Mouse (Mus musculus) heart, embryonic 16.5 days (tissue): ENCODE measurements around the gene Abhd6. TPM values are rescaled to one million over a fixed set of nuclear protein-coding genes. Genes with fewer than 3 reads are reported as not detected.

Experiments
- ATAC-seq: fragments of 200-750 bp; cut with Nextera tagmentation; replicated peaks from 2 replicates; pipeline ENCODE4 v1.8.0; 2017; ENCODE audit warnings: moderate number of reproducible peaks; ENCODE audit not compliant: insufficient read depth, low FRiP score; ENCODE audit errors: extremely low read depth
- H3K27ac ChIP-seq: fragments of 300-500 bp; sonication (generic); 2 replicates; pipeline ENCODE4 v1.5.1; 2014; ENCODE audit warnings: mild to moderate bottlenecking, low read length, control low read depth, moderate library complexity
- H3K27me3 ChIP-seq: fragments of 300-500 bp; sonication (generic); 2 replicates; pipeline ENCODE4 v1.6.1; 2014; ENCODE audit warnings: low read length, mixed read lengths; ENCODE audit not compliant: control insufficient read depth, insufficient read depth
- H3K36me3 ChIP-seq: fragments of 300-500 bp; sonication (generic); 2 replicates; pipeline ENCODE4 v1.6.1; 2014; ENCODE audit not compliant: control insufficient read depth, insufficient read depth
- H3K4me1 ChIP-seq: fragments of 300-500 bp; sonication (generic); 2 replicates; pipeline ENCODE4 v1.6.1; 2014; ENCODE audit warnings: low read length, mixed read lengths; ENCODE audit not compliant: control insufficient read depth, insufficient read depth
- H3K4me2 ChIP-seq: fragments of 300-500 bp; sonication (generic); 2 replicates; pipeline ENCODE4 v1.6.1; 2014; ENCODE audit warnings: low read depth, mild to moderate bottlenecking, control low read depth, low read length
- H3K4me3 ChIP-seq: fragments of 300-500 bp; sonication (generic); 2 replicates; pipeline ENCODE4 v1.5.1; 2014; ENCODE audit warnings: mild to moderate bottlenecking, control low read depth, low read length
- H3K9ac ChIP-seq: fragments of 300-500 bp; sonication (generic); 2 replicates; pipeline ENCODE4 v1.6.1; 2014; ENCODE audit warnings: low read length, control low read depth
- H3K9me3 ChIP-seq: fragments of 300-500 bp; sonication (generic); replicated peaks from 2 replicates; pipeline ENCODE4 v1.6.1; 2016; ENCODE audit warnings: low read length; ENCODE audit not compliant: control insufficient read depth
- WGBS: fragments of 180-500 bp; shearing (Covaris S2); extraction: QIAGEN DNeasy Blood & Tissue Kit; methylation state at CpG from one replicate; pipeline ENCODE4 v1.1.7; 2014; 5-methylcytosine and 5-hydroxymethylcytosine counted together
- polyA plus RNA-seq: library from polyadenylated mRNA; unstranded; fragments of >200 nt; fragmentation: Nextera tagmentation; extraction: Ambion mirVana; gene quantifications from 2 replicates; pipeline ENCODE4 v1.2.1, GENCODE M21; 2015

The Abhd6 gene
- polyA plus RNA-seq, 1 experiment from 2014 or later, result 13.1 TPM

DNA sequence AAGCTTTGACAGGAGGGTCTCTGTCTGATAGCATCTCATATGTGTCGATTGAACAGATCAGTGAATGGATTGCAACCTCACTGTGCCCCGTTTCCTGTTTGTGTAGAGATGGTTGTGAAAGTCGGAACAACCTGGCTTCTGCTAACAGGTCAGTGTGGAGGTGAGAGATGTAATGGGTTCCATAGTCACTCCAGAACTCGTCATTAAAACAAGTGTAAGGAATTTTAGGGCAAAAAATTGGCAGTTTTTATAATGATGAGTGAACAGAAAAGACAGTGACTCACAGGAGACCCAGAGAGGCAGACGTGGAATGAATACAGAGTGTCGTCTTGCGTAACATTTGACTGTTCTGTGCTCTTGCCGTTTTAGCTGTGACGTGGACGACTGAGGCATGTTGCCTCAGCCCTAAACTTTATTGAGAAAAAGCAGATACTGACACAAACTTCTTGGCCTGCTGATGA, 96.9 kb downstream of the Abhd6 start:
- peak overlapping the region; percentile 21; the same call in 1 of the 2 replicates for H3K4me3 ChIP-seq
- peak overlapping the region; percentile 48 for H3K9ac ChIP-seq

DNA sequence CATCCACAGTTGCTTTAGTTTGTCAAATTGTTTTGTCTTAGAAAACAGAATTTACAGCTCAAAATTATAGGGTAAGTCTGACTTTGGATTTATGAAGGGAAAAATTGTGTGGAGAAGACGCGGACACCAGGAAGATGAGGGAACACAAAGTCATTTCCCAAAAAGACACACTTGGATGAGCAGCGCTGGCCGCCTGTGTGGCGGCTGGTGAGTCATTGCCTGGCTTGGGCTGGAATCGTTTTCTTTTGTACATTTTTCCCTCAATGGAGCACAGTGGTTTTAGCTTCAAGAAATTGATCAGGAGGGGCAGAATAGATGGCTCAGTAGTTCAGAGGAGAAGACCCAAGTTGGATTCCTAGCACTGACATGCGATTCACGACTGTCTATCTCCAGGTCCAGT, 99.2 kb downstream of the Abhd6 start:
- Histone ChIP-seq H3K4me2 (no peak overlapping the region), H3K36me3 (0 out of 2 replicates have a peak, but pooled peaks cover 2% of the 10 kb centered on the region), H3K9ac (no peak overlapping the region), H3K4me3 (no peak overlapping the region), H3K27ac (no peak overlapping the region), H3K4me1 (peaks cover 27% of the 10 kb centered on the region), H3K27me3 (no peaks in the 10 kb centered on the region), H3K9me3 (no peaks in the 10 kb centered on the region)
- ATAC-seq, result no peak
- WGBS, result 90% methylated on average over 8 of the region's 8 CpGs

More for the DNA sequence above, 96.9 kb downstream of the Abhd6 start:
- no peaks in the 10 kb centered on the region for H3K36me3 ChIP-seq
- 58% methylated on average over 10 of the region's 10 CpGs for WGBS
- no peak overlapping the region for H3K27ac ChIP-seq
- H3K9me3 ChIP-seq, result no peaks in the 10 kb centered on the region
- H3K27me3 ChIP-seq, result no peaks in the 10 kb centered on the region
- peaks cover 27% of the 10 kb centered on the region for H3K4me1 ChIP-seq
- ATAC-seq, result no peak
- peak overlapping the region; percentile 78 for H3K4me2 ChIP-seq

DNA sequence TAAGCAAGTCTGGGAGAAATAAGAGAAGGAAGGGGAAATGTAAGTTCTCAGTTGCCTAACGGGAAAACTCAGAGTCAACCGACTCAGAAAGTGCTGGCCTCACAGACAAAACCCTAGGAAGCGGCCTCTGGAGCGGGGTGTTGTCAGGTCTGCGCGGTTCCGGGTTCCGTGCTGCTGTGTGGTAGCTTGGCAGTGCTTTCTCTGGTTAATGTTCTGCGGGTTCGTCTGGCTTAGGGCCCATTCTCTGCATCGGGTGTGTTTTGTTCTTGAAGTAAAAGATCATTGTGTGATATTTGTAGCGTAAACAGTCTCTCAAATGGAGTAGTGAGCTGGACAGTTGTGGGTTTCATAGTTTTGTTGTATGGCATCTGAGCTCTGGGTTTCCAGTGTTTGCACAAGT, 100.0 kb downstream of the Abhd6 start:
- H3K27ac ChIP-seq, result no peak overlapping the region
- H3K9me3 ChIP-seq, result no peaks in the 10 kb centered on the region
- no peaks in the 10 kb centered on the region for H3K27me3 ChIP-seq
- no peak for ATAC-seq
- no peak overlapping the region for H3K9ac ChIP-seq
- no peak overlapping the region for H3K4me3 ChIP-seq
- 79% methylated on average over 12 of the region's 12 CpGs for WGBS
- peaks cover 25% of the 10 kb centered on the region for H3K4me1 ChIP-seq
- H3K4me2 ChIP-seq, result no peak overlapping the region
- H3K36me3 ChIP-seq, result 0 out of 2 replicates have a peak, but pooled peaks cover 2% of the 10 kb centered on the region

Other genes starting within 250 kb of the Abhd6 start
- not detected in 2 replicates for gene Gm26661, start 211.3 kb upstream of the Abhd6 start, polyA plus RNA-seq
- 9.2 and 14.4 TPM in 2 replicates for gene Flnb, start 184.9 kb upstream of the Abhd6 start, polyA plus RNA-seq
- gene Gm45521, start 45.6 kb upstream of the Abhd6 start, polyA plus RNA-seq, result not detected in 2 replicates
- 0.62 and 1.1 TPM in 2 replicates for gene Dnase1l3, start 8.3 kb upstream of the Abhd6 start, polyA plus RNA-seq
- 39.7 and 47.7 TPM in 2 replicates for gene Rpp14, start 77.5 kb downstream of the Abhd6 start, polyA plus RNA-seq
- gene Pxk, start 95.3 kb downstream of the Abhd6 start, polyA plus RNA-seq, result 34.9 and 38.3 TPM in 2 replicates
- gene Pdhb, start 170.1 kb downstream of the Abhd6 start, polyA plus RNA-seq, result 682 and 733 TPM in 2 replicates
- gene Kctd6, start 211.2 kb downstream of the Abhd6 start, polyA plus RNA-seq, result 2.5 and 4.5 TPM in 2 replicates